Mouse (Mus musculus): ENCODE data around the gene Mpp2.

The Mpp2 gene

GRCm38 (mm10) chr11:102072729-102073128 is 15.6 kb downstream of the Mpp2 start:
- no peak for DNase-seq (ENCODE audit: low spot score)

- DNase-seq (ENCODE audit: low spot score) = no peak
Observed at GRCm38 (mm10) chr11:102070426-102070825, 17.9 kb downstream of the Mpp2 start.

GRCm38 (mm10) chr11:102069633-102070032 is 18.7 kb downstream of the Mpp2 start:
- DNase-seq (ENCODE audit: low spot score) = no peak

GRCm38 (mm10) chr11:102068969-102069368 is 19.3 kb downstream of the Mpp2 start:
- no peak for DNase-seq (ENCODE audit: low spot score)

GRCm38 (mm10) chr11:102063076-102063475 is 25.2 kb downstream of the Mpp2 start:
- no peak for DNase-seq (ENCODE audit: low spot score)

GRCm38 (mm10) chr11:102061941-102062473 is 26.3 kb downstream of the Mpp2 start:
- no peak for DNase-seq (ENCODE audit: low spot score)

GRCm38 (mm10) chr11:102061236-102061940 is 26.9 kb downstream of the Mpp2 start:
- DNase-seq (ENCODE audit: low spot score) = peak; percentile 78

- peak; percentile 25 for DNase-seq (ENCODE audit: low spot score)
Observed at GRCm38 (mm10) chr11:102053847-102054246, 34.5 kb downstream of the Mpp2 start.

- DNase-seq (ENCODE audit: low spot score) = peak; percentile 26
Observed at GRCm38 (mm10) chr11:102053183-102053582, 35.1 kb downstream of the Mpp2 start.

- DNase-seq (ENCODE audit: low spot score) = no peak
Observed at GRCm38 (mm10) chr11:102052697-102053096, 35.6 kb downstream of the Mpp2 start.

- DNase-seq (ENCODE audit: low spot score) = peak; percentile 27
Observed at GRCm38 (mm10) chr11:102051954-102052353, 36.4 kb downstream of the Mpp2 start.

GRCm38 (mm10) chr11:102051541-102051940 is 36.8 kb downstream of the Mpp2 start:
- DNase-seq (ENCODE audit: low spot score) = peak; percentile 77

GRCm38 (mm10) chr11:102049875-102050482 is 38.3 kb downstream of the Mpp2 start:
- DNase-seq (ENCODE audit: low spot score) = peak; percentile 20

- DNase-seq (ENCODE audit: low spot score) = no peak
Observed at GRCm38 (mm10) chr11:102046607-102047006, 41.7 kb downstream of the Mpp2 start.

GRCm38 (mm10) chr11:102044691-102045212 is 43.6 kb downstream of the Mpp2 start:
- DNase-seq (ENCODE audit: low spot score) = no peak

GRCm38 (mm10) chr11:102043381-102043780 is 44.9 kb downstream of the Mpp2 start:
- DNase-seq (ENCODE audit: low spot score) = no peak

GRCm38 (mm10) chr11:102042971-102043370 is 45.3 kb downstream of the Mpp2 start:
- DNase-seq (ENCODE audit: low spot score) = no peak

- DNase-seq (ENCODE audit: low spot score) = no peak
Observed at GRCm38 (mm10) chr11:102041350-102041949, 46.9 kb downstream of the Mpp2 start, which contains the start of gene Cd300lg. TSS of gene Cd300lg (plus strand) at chr11:102041509.

GRCm38 (mm10) chr11:102040646-102041045 is 47.7 kb downstream of the Mpp2 start:
- no peak for DNase-seq (ENCODE audit: low spot score)

- DNase-seq (ENCODE audit: low spot score) = peak; percentile 93
Observed at GRCm38 (mm10) chr11:102040138-102040524, 48.2 kb downstream of the Mpp2 start.

GRCm38 (mm10) chr11:102039487-102040137 is 48.7 kb downstream of the Mpp2 start:
- DNase-seq (ENCODE audit: low spot score) = peak; percentile 50

- no peak for DNase-seq (ENCODE audit: low spot score)
Observed at GRCm38 (mm10) chr11:102037789-102038188, 50.5 kb downstream of the Mpp2 start.

Data from lung, postnatal 25 days (tissue).